Mouse (Mus musculus): Measurements from ENCODE around the gene Med11. TPM values are rescaled to one million over a fixed set of nuclear protein-coding genes. Genes with fewer than 3 reads are reported as not detected.
A peak's percentile ranks its signal among the peaks of the same experiment; 100 is the strongest.

The Med11 gene
- polyA plus RNA-seq, 1 experiment from 2014 or later, result 40.6 TPM

DNA sequence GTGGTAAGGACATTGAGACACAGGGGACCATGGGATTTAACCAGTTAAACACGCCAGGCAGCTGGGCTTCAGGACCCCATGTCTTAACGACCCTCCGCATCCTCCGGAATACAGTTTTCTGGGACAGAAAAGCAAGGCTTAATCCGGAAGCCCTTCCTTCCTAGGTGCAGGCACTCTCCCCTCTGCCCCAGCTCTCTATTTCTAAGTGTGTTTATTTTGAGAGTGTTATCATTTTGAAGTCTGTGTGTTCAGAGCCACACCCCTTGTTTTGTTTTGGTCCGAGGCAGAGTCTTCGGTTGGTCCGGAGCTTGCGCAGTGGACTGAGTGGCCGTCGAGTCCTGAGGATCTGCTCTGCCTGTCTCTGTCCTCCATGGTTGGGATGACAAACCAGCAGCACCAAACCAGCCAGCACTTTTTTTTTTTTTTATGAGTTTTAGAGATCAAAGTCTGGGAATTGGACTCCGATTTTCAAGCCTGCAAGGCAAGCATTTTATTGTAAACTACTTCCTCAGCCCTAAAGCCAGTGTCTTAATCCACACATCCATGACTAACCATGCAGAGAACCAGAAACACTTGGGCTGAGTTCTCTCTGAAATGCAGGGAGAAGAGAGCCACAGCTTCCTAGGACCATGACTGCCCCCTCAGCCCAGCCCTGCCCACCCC is 23.3 kb downstream of the Med11 start:
- H3K36me3 ChIP-seq, result no peaks in the 10 kb centered on the region
- no peak overlapping the region for H3K9ac ChIP-seq
- no peak overlapping the region for H3K4me2 ChIP-seq
- ATAC-seq (ENCODE audit: insufficient read depth, low FRiP score, low read depth), result no peak
- no peaks in the 10 kb centered on the region for H3K4me1 ChIP-seq
- no peaks in the 10 kb centered on the region for H3K27me3 ChIP-seq (replicated peaks)
- H3K9me3 ChIP-seq, result no peaks in the 10 kb centered on the region
- no peak overlapping the region for H3K4me3 ChIP-seq (replicated peaks)
- H3K27ac ChIP-seq, result no peak overlapping the region
- 57% methylated on average over 12 of the region's 12 CpGs for WGBS

GRCm38 (mm10) chr11:70485498-70485897 is 33.8 kb downstream of the Med11 start:
- H3K27me3 ChIP-seq (replicated peaks), result no peaks in the 10 kb centered on the region
- H3K4me3 ChIP-seq (replicated peaks), result no peak overlapping the region
- no peaks in the 10 kb centered on the region for H3K4me1 ChIP-seq
- no peaks in the 10 kb centered on the region for H3K9me3 ChIP-seq
- no peaks in the 10 kb centered on the region for H3K36me3 ChIP-seq
- 44% methylated on average over 2 of the region's 2 CpGs for WGBS
- no peak for ATAC-seq (ENCODE audit: insufficient read depth, low FRiP score, low read depth)
- 0 out of 2 replicates have a peak overlapping the region, but pooled peaks have one; percentile 31 for H3K27ac ChIP-seq
- H3K4me2 ChIP-seq, result no peak overlapping the region
- H3K9ac ChIP-seq, result no peak overlapping the region

DNA sequence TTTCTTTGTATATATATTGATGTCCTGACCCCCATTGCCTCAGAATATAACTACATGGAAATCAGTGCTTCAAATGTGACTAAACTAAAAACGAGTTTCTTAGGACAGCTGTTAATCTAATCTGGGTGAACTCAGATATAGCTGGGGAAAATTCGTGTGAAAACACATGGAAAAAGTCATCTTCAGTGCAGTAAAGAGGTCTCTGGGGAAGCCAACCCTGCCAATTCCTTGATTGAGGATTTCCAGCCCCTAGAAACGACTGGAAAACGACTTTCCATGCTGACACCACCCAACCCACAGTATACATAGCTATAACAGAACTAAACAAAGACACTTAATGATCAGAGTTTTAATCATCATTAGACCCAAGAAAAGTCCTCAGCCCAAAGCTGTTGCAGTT is 36.1 kb downstream of the Med11 start:
- H3K4me3 ChIP-seq (replicated peaks), result no peak overlapping the region
- WGBS, result 33% methylated on average over 4 of the region's 4 CpGs
- no peaks in the 10 kb centered on the region for H3K27me3 ChIP-seq (replicated peaks)
- no peaks in the 10 kb centered on the region for H3K4me1 ChIP-seq
- no peak overlapping the region for H3K27ac ChIP-seq
- no peak for ATAC-seq (ENCODE audit: insufficient read depth, low FRiP score, low read depth)
- no peaks in the 10 kb centered on the region for H3K36me3 ChIP-seq
- no peak overlapping the region for H3K4me2 ChIP-seq
- H3K9me3 ChIP-seq, result no peaks in the 10 kb centered on the region
- H3K9ac ChIP-seq, result no peak overlapping the region

DNA sequence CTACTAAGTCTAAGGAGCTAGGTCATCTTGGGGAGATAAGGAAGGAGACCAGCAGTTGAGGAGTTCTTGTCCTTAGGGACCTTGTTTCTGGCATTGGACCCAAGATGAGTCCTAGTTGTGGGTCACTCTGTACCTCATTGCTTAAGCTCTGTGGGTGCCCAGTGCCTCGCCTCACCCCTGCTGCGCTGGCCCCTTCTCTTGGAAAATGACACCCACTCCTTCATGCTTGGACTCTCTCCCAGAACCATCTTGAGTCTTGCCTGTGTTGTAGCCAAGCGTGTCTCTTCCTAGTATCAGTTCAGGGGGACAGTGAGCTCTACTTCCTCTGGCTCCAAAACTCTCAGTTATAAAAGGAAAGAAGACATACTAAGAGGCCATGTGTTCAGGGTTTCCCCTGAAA is 37.4 kb downstream of the Med11 start:
- no peaks in the 10 kb centered on the region for H3K27me3 ChIP-seq (replicated peaks)
- no peaks in the 10 kb centered on the region for H3K36me3 ChIP-seq
- H3K9ac ChIP-seq, result no peak overlapping the region
- no peaks in the 10 kb centered on the region for H3K4me1 ChIP-seq
- WGBS, result 88% methylated on average over 3 of the region's 3 CpGs
- no peak overlapping the region for H3K27ac ChIP-seq
- ATAC-seq (ENCODE audit: insufficient read depth, low FRiP score, low read depth), result no peak
- H3K9me3 ChIP-seq, result no peaks in the 10 kb centered on the region
- H3K4me2 ChIP-seq, result no peak overlapping the region
- H3K4me3 ChIP-seq (replicated peaks), result no peak overlapping the region

DNA sequence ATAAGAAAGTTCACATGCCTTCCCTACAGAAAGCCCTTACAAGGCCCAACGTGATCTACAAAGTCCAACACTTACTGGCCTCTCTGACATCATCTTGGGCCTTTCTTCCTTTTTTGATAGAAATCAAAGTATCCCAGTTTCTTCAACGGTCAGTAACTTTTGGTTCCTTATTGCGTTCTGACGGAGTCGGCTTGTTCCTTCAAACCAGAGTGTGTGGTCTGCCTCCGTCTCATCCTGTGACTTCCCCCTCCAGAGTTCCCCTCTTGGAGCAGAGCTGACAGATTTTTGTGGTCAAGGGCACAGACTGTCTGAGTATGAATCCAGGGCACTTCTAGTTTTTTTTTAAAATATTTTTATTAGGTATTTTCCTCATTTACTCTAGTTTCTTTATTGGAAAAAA is 38.0 kb downstream of the Med11 start:
- Histone ChIP-seq H3K4me2 (no peak overlapping the region), H3K4me3 (replicated peaks) (no peak overlapping the region), H3K9me3 (no peaks in the 10 kb centered on the region), H3K4me1 (no peaks in the 10 kb centered on the region), H3K27ac (no peak overlapping the region), H3K36me3 (no peaks in the 10 kb centered on the region), H3K9ac (no peak overlapping the region), H3K27me3 (replicated peaks) (no peaks in the 10 kb centered on the region)
- 79% methylated on average over 6 of the region's 6 CpGs for WGBS
- ATAC-seq (ENCODE audit: insufficient read depth, low FRiP score, low read depth), result no peak

- 63% methylated on average over 14 of the region's 14 CpGs for WGBS
- no peaks in the 10 kb centered on the region for H3K27me3 ChIP-seq (replicated peaks)
- no peak overlapping the region for H3K9ac ChIP-seq
- no peak overlapping the region for H3K4me3 ChIP-seq (replicated peaks)
- no peak overlapping the region for H3K27ac ChIP-seq
- no peaks in the 10 kb centered on the region for H3K36me3 ChIP-seq
- no peaks in the 10 kb centered on the region for H3K4me1 ChIP-seq
- no peaks in the 10 kb centered on the region for H3K9me3 ChIP-seq
- no peak for ATAC-seq (ENCODE audit: insufficient read depth, low FRiP score, low read depth)
- no peak overlapping the region for H3K4me2 ChIP-seq
These were observed 48.1 kb downstream of the Med11 start for GRCm38 (mm10) chr11:70499566-70500475.

DNA sequence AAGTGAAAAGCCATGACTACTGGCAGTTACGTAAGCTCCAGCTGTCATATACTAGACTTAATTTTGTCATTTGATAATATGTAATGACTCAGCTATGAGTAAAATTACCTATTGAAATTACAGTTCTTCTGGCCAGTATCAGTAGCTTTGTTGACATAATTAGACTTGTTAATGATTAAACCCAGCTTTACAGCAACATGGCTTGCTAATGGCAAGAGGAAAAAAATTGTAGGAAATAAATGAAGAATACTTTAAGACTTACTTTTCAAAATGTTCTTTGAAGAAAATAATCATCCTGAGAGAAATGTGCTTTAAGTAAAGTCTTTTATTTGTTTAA is 48.7 kb downstream of the Med11 start:
- H3K36me3 ChIP-seq, result no peaks in the 10 kb centered on the region
- ATAC-seq (ENCODE audit: insufficient read depth, low FRiP score, low read depth), result no peak
- no peak overlapping the region for H3K4me3 ChIP-seq (replicated peaks)
- H3K4me2 ChIP-seq, result no peak overlapping the region
- H3K27me3 ChIP-seq (replicated peaks), result no peaks in the 10 kb centered on the region
- 0 out of 2 replicates have a peak overlapping the region, but pooled peaks have one; percentile 13 for H3K27ac ChIP-seq
- no peaks in the 10 kb centered on the region for H3K4me1 ChIP-seq
- H3K9me3 ChIP-seq, result no peaks in the 10 kb centered on the region
- no peak overlapping the region for H3K9ac ChIP-seq
- 73% methylated on average over 1 of the region's 1 CpGs for WGBS

DNA sequence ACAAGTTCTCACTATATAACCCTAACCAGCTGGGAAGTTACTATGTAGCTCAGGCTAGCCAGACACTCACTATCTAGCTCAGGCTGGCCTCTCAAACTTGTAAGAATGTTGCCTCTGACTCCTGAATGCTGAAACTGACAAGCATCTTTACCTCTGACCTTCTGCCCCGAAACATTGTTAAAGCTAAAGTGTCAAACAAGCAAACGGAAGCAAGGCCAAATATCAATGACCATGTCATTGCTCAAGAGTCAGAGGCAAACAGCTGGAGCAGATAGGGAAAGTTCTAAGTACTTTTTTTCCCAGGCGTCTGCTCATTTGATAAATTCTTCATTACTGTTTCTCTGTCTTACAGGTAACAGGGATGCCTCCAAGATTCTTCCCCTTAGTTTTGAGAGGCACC is 50.3 kb downstream of the Med11 start:
- Histone ChIP-seq H3K4me3 (replicated peaks) (no peak overlapping the region), H3K4me2 (no peak overlapping the region), H3K9me3 (no peaks in the 10 kb centered on the region), H3K27me3 (replicated peaks) (no peaks in the 10 kb centered on the region), H3K4me1 (no peaks in the 10 kb centered on the region), H3K27ac (no peak overlapping the region), H3K9ac (no peak overlapping the region), H3K36me3 (no peaks in the 10 kb centered on the region)
- WGBS, result 39% methylated on average over 3 of the region's 3 CpGs
- no peak for ATAC-seq (ENCODE audit: insufficient read depth, low FRiP score, low read depth)

Small RNAs within 50 kb of the gene (microRNA-seq; reads per million reads assigned to microRNA genes)
- gene Mir7115, result not detected

Other genes starting within 250 kb of the Med11 start
- gene Slc16a11, start 239.2 kb upstream of the Med11 start, polyA plus RNA-seq (2015; fragmentation: Nextera tagmentation; extraction: Ambion mirVana), result 1.4 and 2.4 TPM in 2 replicates
- gene Slc16a13, start 230.9 kb upstream of the Med11 start, polyA plus RNA-seq (2015; fragmentation: Nextera tagmentation; extraction: Ambion mirVana), result 6.9 and 9.8 TPM in 2 replicates
- gene Bcl6b, start 222.1 kb upstream of the Med11 start, polyA plus RNA-seq (2015; fragmentation: Nextera tagmentation; extraction: Ambion mirVana), result 10.9 and 13.6 TPM in 2 replicates
- gene 0610010K14Rik, start 214.0 kb upstream of the Med11 start, polyA plus RNA-seq (2015; fragmentation: Nextera tagmentation; extraction: Ambion mirVana), result 141 and 144 TPM in 2 replicates
- gene Gm21988, start 212.1 kb upstream of the Med11 start, polyA plus RNA-seq (2015; fragmentation: Nextera tagmentation; extraction: Ambion mirVana), result 8.7 and 11.0 TPM in 2 replicates
- gene Rnasek, start 212.1 kb upstream of the Med11 start, polyA plus RNA-seq (2015; fragmentation: Nextera tagmentation; extraction: Ambion mirVana), result 196 and 222 TPM in 2 replicates
- gene Alox12, start 196.6 kb upstream of the Med11 start, polyA plus RNA-seq (2015; fragmentation: Nextera tagmentation; extraction: Ambion mirVana), result 11.7 and 12.9 TPM in 2 replicates
- gene Alox12e, start 129.3 kb upstream of the Med11 start, polyA plus RNA-seq (2015; fragmentation: Nextera tagmentation; extraction: Ambion mirVana), result 0.06 TPM in 1 of 2 replicates, not detected in the other
- 6.7 and 9.5 TPM in 2 replicates for gene Alox15, start 99.9 kb upstream of the Med11 start, polyA plus RNA-seq (2015; fragmentation: Nextera tagmentation; extraction: Ambion mirVana)
- gene Pelp1, start 41.9 kb upstream of the Med11 start, polyA plus RNA-seq (2015; fragmentation: Nextera tagmentation; extraction: Ambion mirVana), result 31.5 and 33.8 TPM in 2 replicates
- 15.0 and 19.4 TPM in 2 replicates for gene Arrb2, start 19.3 kb upstream of the Med11 start, polyA plus RNA-seq (2015; fragmentation: Nextera tagmentation; extraction: Ambion mirVana)
- gene Zmynd15, start 7.5 kb downstream of the Med11 start, polyA plus RNA-seq (2015; fragmentation: Nextera tagmentation; extraction: Ambion mirVana), result 0.73 and 0.75 TPM in 2 replicates
- gene Cxcl16, start 8.1 kb downstream of the Med11 start, polyA plus RNA-seq (2015; fragmentation: Nextera tagmentation; extraction: Ambion mirVana), result 7.3 and 8.8 TPM in 2 replicates
- gene Tm4sf5, start 53.3 kb downstream of the Med11 start, polyA plus RNA-seq (2015; fragmentation: Nextera tagmentation; extraction: Ambion mirVana), result 65.0 and 71.2 TPM in 2 replicates
- 0.62 TPM in 1 of 2 replicates, not detected in the other for gene Vmo1, start 62.7 kb downstream of the Med11 start, polyA plus RNA-seq (2015; fragmentation: Nextera tagmentation; extraction: Ambion mirVana)
- 2.1 and 3.3 TPM in 2 replicates for gene Gltpd2, start 67.3 kb downstream of the Med11 start, polyA plus RNA-seq (2015; fragmentation: Nextera tagmentation; extraction: Ambion mirVana)
- 689 and 690 TPM in 2 replicates for gene Psmb6, start 73.4 kb downstream of the Med11 start, polyA plus RNA-seq (2015; fragmentation: Nextera tagmentation; extraction: Ambion mirVana)
- gene Gm40193, start 81.0 kb downstream of the Med11 start, polyA plus RNA-seq (2015; fragmentation: Nextera tagmentation; extraction: Ambion mirVana), result not detected in 2 replicates
- 12.9 and 13.7 TPM in 2 replicates for gene Pld2, start 88.1 kb downstream of the Med11 start, polyA plus RNA-seq (2015; fragmentation: Nextera tagmentation; extraction: Ambion mirVana)
- 14.9 and 15.9 TPM in 2 replicates for gene Mink1, start 111.0 kb downstream of the Med11 start, polyA plus RNA-seq (2015; fragmentation: Nextera tagmentation; extraction: Ambion mirVana)
- 0.23 TPM in 1 of 2 replicates, not detected in the other for gene 4930544D05Rik, start 163.9 kb downstream of the Med11 start, polyA plus RNA-seq (2015; fragmentation: Nextera tagmentation; extraction: Ambion mirVana)
- gene Chrne, start 167.3 kb downstream of the Med11 start, polyA plus RNA-seq (2015; fragmentation: Nextera tagmentation; extraction: Ambion mirVana), result not detected in 2 replicates
- 0.09 and 0.19 TPM in 2 replicates for gene Gp1ba, start 187.2 kb downstream of the Med11 start, polyA plus RNA-seq (2015; fragmentation: Nextera tagmentation; extraction: Ambion mirVana)
- gene Rnf167, start 195.3 kb downstream of the Med11 start, polyA plus RNA-seq (2015; fragmentation: Nextera tagmentation; extraction: Ambion mirVana), result 97.2 and 108 TPM in 2 replicates
- 150 and 151 TPM in 2 replicates for gene Slc25a11, start 195.6 kb downstream of the Med11 start, polyA plus RNA-seq (2015; fragmentation: Nextera tagmentation; extraction: Ambion mirVana)
- gene Pfn1, start 202.7 kb downstream of the Med11 start, polyA plus RNA-seq (2015; fragmentation: Nextera tagmentation; extraction: Ambion mirVana), result 1,701 and 2,042 TPM in 2 replicates
- 13.9 and 16.6 TPM in 2 replicates for gene Eno3, start 205.3 kb downstream of the Med11 start, polyA plus RNA-seq (2015; fragmentation: Nextera tagmentation; extraction: Ambion mirVana)
- 152 and 156 TPM in 2 replicates for gene Spag7, start 217.5 kb downstream of the Med11 start, polyA plus RNA-seq (2015; fragmentation: Nextera tagmentation; extraction: Ambion mirVana)
- gene Camta2, start 236.2 kb downstream of the Med11 start, polyA plus RNA-seq (2015; fragmentation: Nextera tagmentation; extraction: Ambion mirVana), result 13.0 and 15.5 TPM in 2 replicates
- gene Inca1, start 248.2 kb downstream of the Med11 start, polyA plus RNA-seq (2015; fragmentation: Nextera tagmentation; extraction: Ambion mirVana), result 1.1 and 1.4 TPM in 2 replicates
- 4.2 and 4.6 TPM in 2 replicates for gene Kif1c, start 248.6 kb downstream of the Med11 start, polyA plus RNA-seq (2015; fragmentation: Nextera tagmentation; extraction: Ambion mirVana)

Measured in stomach, embryonic 15.5 days (tissue).